Mouse (Mus musculus) forebrain, embryonic 15.5 days (tissue): Measurements from ENCODE around the gene Mrps25. TPM values are rescaled to one million over a fixed set of nuclear protein-coding genes. Genes with fewer than 3 reads are reported as not detected.

Source experiments
- ATAC-seq: fragments of 200-750 bp; cut with Nextera tagmentation; replicated peaks from 2 replicates; pipeline ENCODE4 v1.8.0; 2017; ENCODE audit warnings: mild to moderate bottlenecking, moderate TSS enrichment, moderate library complexity
- H3K27ac ChIP-seq: fragments of 300-500 bp; sonication (generic); replicated peaks from 2 replicates; pipeline ENCODE4 v1.5.1; 2015; ENCODE audit warnings: mild to moderate bottlenecking, inconsistent platforms
- H3K27me3 ChIP-seq: fragments of 300-500 bp; sonication (generic); 2 replicates; pipeline ENCODE4 v1.6.1; 2015; ENCODE audit warnings: inconsistent platforms
- H3K36me3 ChIP-seq: fragments of 300-500 bp; sonication (generic); 2 replicates; pipeline ENCODE4 v1.6.1; 2015; ENCODE audit warnings: mild to moderate bottlenecking, inconsistent platforms
- H3K4me1 ChIP-seq: fragments of 300-500 bp; sonication (generic); 2 replicates; pipeline ENCODE4 v1.6.1; 2015; ENCODE audit warnings: inconsistent platforms
- H3K4me2 ChIP-seq: fragments of 300-500 bp; sonication (generic); replicated peaks from 2 replicates; pipeline ENCODE4 v1.6.1; 2015; ENCODE audit warnings: mild to moderate bottlenecking, inconsistent platforms
- H3K4me3 ChIP-seq: fragments of 300-500 bp; sonication (generic); 2 replicates; pipeline ENCODE4 v1.5.1; 2015; ENCODE audit warnings: mild to moderate bottlenecking, inconsistent platforms
- H3K9ac ChIP-seq: fragments of 300-500 bp; sonication (generic); replicated peaks from 2 replicates; pipeline ENCODE4 v1.6.1; 2015; ENCODE audit warnings: mild to moderate bottlenecking, inconsistent platforms
- H3K9me3 ChIP-seq: fragments of 300-500 bp; sonication (generic); 2 replicates; pipeline ENCODE4 v1.6.1; 2016; ENCODE audit warnings: inconsistent platforms
- WGBS: fragments of 180-500 bp; shearing (Covaris S2); methylation state at CpG from one replicate; pipeline ENCODE4 v1.1.7; 2015; ENCODE audit warnings: mixed read lengths; 5-methylcytosine and 5-hydroxymethylcytosine counted together
- polyA plus RNA-seq: library from polyadenylated mRNA; unstranded; fragments of >200 nt; fragmentation: Nextera tagmentation; extraction: Ambion mirVana; gene quantifications from 2 replicates; pipeline ENCODE4 v1.2.1, GENCODE M21; 2015

Gene Mrps25
- polyA plus RNA-seq, 1 experiment from 2014 or later = 58.5 TPM

DNA sequence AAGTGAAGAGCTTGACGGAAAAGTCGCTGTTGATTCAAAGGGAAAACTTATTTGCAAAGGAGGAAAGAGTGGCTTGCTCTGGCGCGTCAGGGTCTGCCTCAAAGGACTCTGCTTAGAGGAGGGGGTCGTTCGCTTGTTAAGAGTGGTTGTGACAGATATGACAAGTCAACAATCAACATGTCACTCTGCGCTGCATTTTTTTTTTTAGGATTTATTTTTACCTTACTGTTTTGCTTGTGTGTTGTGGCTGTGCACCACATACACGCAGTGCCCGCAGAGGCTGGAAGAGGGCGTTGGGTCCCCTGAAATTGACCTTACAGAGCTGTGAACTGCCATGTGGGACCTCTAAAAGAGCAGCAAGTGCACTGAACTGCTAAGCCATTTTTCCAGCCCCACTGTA, 345 bp upstream of the Mrps25 start:
- Histone ChIP-seq H3K4me1 (peaks cover 17% of the 10 kb centered on the region), H3K27ac (peak overlapping the region; percentile 75), H3K4me3 (peak overlapping the region; percentile 54), H3K36me3 (peaks cover 27% of the 10 kb centered on the region), H3K27me3 (no peaks in the 10 kb centered on the region), H3K9ac (peak overlapping the region; percentile 57), H3K4me2 (peak overlapping the region; percentile 66), H3K9me3 (no peaks in the 10 kb centered on the region)
- 4% methylated on average over 10 of the region's 10 CpGs for WGBS
- ATAC-seq = peak; percentile 78

DNA sequence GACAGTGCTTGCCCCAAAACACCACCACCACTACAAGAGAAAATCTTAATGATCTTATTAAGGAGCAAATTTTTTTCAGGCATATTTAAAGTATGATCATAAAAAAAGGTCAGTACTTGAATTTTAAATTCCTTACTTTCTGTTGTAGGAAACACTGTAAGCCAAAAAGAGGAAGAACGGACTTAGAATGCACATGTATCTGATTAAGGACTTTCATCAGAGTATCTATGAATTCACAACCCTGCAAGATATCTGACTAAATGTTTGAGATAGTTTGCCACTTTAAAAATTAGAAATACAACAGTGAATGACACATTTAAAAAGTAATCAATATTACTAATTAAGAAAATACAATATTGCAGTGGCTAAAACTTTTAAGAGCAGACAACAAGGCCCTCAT, 7.4 kb downstream of the Mrps25 start:
- Histone ChIP-seq H3K4me1 (no peaks in the 10 kb centered on the region), H3K9ac (no peak overlapping the region), H3K9me3 (no peaks in the 10 kb centered on the region), H3K27ac (no peak overlapping the region), H3K27me3 (no peaks in the 10 kb centered on the region), H3K4me3 (no peak overlapping the region), H3K4me2 (no peak overlapping the region), H3K36me3 (peaks cover 54% of the 10 kb centered on the region)
- ATAC-seq = no peak
- 97% methylated on average over 1 of the region's 1 CpGs for WGBS

DNA sequence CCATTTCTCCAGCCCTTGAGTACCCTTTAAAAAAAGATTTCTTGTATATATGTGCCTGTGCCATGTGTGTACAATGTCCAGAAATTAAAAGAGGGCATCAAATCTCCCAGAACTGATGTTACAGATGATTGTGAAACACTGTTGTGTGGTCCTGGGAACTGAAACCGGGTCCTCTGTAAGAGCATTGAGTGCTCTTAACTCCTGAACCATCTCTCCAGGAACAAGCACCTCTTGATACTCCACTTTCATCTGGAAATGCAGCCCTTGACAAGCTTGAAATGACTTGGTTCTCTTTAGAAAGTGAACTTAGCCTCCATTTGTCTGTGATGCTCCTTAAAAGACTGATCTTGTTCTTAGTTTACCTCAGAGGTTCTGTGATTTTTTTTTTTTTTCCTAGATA, 21.1 kb downstream of the Mrps25 start:
- no peaks in the 10 kb centered on the region for H3K27me3 ChIP-seq
- no peaks in the 10 kb centered on the region for H3K9me3 ChIP-seq
- no peak overlapping the region for H3K27ac ChIP-seq
- no peak overlapping the region for H3K9ac ChIP-seq
- H3K36me3 ChIP-seq = peaks cover 94% of the 10 kb centered on the region
- 85% methylated on average over 1 of the region's 1 CpGs for WGBS
- no peak for ATAC-seq
- H3K4me1 ChIP-seq = no peaks in the 10 kb centered on the region
- H3K4me2 ChIP-seq = no peak overlapping the region
- H3K4me3 ChIP-seq = no peak overlapping the region

DNA sequence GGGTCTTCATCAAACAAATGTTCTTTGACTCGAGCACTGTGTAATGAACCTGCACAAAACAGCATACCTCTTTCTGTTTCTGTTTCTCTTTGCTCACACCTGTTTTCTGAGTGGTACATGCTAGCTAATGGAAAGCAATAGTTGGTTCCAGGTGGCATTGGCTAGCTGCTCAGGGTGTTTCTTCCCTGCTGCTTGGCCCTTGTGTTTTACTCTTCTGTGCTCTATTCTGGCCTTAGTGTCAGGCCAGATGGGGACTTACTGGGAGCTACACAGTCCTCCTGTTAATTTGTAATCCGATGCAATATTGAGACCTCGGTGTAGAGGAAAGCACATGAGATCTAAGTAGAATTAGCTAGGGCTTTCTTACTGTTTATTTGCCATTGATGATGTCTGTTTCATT, 25.0 kb downstream of the Mrps25 start:
- ATAC-seq = no peak
- 97% methylated on average over 3 of the region's 3 CpGs for WGBS
- Histone ChIP-seq H3K9ac (no peak overlapping the region), H3K27me3 (no peaks in the 10 kb centered on the region), H3K4me2 (no peak overlapping the region), H3K36me3 (peaks cover 98% of the 10 kb centered on the region), H3K4me3 (no peak overlapping the region), H3K9me3 (no peaks in the 10 kb centered on the region), H3K27ac (no peak overlapping the region), H3K4me1 (no peaks in the 10 kb centered on the region)

DNA sequence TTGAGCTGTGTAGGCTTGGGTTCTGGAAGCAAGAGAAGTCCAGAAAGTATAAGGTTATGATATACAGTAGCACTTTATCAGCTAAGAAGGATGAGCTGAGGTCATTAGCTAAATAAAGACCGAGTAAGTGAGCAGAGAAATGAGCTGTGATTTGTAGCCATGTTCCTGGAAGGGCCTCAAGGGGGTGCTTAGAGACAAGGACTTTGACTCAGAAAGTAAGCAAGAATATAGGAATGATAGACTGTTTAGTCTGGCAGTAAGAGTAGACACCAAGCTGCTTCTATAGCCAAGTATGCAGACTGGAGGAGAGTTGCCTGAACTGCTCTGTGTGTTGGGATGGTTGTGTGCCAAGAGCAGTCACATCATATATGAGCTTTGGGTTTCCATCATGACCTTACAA, 30.1 kb downstream of the Mrps25 start:
- H3K9me3 ChIP-seq = no peaks in the 10 kb centered on the region
- no peaks in the 10 kb centered on the region for H3K27me3 ChIP-seq
- ATAC-seq = no peak
- H3K4me1 ChIP-seq = no peaks in the 10 kb centered on the region
- H3K9ac ChIP-seq = no peak overlapping the region
- H3K4me2 ChIP-seq = no peak overlapping the region
- peaks cover 71% of the 10 kb centered on the region for H3K36me3 ChIP-seq
- 95% methylated on average over 1 of the region's 1 CpGs for WGBS
- H3K27ac ChIP-seq = no peak overlapping the region
- H3K4me3 ChIP-seq = no peak overlapping the region

DNA sequence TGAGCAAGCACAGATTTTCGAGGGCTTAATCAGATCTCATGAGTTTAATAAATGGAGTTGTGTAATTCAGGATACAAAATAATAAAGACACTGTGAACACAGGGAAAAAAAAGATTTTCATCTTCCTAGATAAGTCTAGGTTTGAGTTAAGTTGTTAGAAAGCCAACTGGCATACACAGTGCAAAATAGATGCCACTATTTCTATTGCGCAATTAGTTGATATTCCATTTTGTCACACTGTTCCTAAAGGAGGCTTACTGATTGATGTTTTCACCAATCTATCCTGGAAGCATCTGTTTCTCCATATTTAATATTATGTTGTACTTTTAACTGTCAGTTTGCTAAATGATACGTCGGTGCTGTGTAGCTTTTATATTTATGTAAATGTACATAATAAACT, 38.0 kb downstream of the Mrps25 start:
- ATAC-seq = no peak
- Histone ChIP-seq H3K4me3 (no peak overlapping the region), H3K36me3 (peaks cover 25% of the 10 kb centered on the region), H3K27me3 (no peaks in the 10 kb centered on the region), H3K4me1 (no peaks in the 10 kb centered on the region), H3K9ac (no peak overlapping the region), H3K4me2 (no peak overlapping the region), H3K9me3 (no peaks in the 10 kb centered on the region), H3K27ac (no peak overlapping the region)
- 77% methylated on average over 4 of the region's 4 CpGs for WGBS

DNA sequence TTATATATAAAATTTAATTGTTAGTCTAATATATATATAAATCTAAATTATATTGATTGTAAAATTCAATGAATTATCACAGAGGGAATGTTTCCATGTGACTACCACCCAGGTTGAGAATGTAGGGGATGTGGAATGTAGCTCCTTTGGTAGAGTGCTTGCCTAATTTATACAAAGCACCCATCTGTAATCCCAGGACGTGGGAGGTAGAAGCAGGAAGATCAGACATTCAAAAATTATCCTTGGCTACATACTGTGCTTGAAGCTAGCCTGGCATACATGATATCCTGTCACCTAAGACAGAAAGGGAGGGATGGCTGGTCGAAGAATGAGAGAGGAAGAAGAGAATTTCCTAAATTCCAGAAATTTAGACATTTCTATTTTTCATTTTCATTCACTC, 47.5 kb downstream of the Mrps25 start:
- Histone ChIP-seq H3K27ac (no peak overlapping the region), H3K4me2 (no peak overlapping the region), H3K9ac (no peak overlapping the region), H3K9me3 (no peaks in the 10 kb centered on the region), H3K4me1 (no peaks in the 10 kb centered on the region), H3K27me3 (no peaks in the 10 kb centered on the region), H3K36me3 (peaks cover 8% of the 10 kb centered on the region), H3K4me3 (no peak overlapping the region)
- 68% methylated on average over 2 of the region's 2 CpGs for WGBS
- no peak for ATAC-seq

DNA sequence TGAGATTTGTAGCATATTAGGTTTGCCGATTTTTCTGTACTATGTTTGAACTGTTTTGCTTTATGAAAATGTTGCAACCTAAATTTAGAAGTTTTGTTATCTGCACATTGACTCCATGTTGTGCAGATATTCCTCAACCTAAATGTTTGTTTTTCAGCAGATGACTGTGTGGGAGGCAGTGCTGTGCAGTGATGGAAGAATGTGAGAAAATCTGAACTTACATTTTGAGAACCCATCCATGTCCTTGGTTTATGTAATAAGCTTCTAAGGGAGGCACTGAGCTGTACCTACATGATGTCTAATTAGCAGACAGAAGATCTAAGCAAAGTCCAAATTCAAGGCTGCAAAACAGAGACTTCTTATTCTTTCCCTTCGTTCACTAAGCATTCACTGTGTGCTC, 50.2 kb downstream of the Mrps25 start:
- Histone ChIP-seq H3K27me3 (no peaks in the 10 kb centered on the region), H3K9me3 (no peaks in the 10 kb centered on the region), H3K36me3 (no peaks in the 10 kb centered on the region), H3K27ac (no peak overlapping the region), H3K9ac (no peak overlapping the region), H3K4me3 (no peak overlapping the region), H3K4me2 (no peak overlapping the region), H3K4me1 (no peaks in the 10 kb centered on the region)
- 94% methylated on average over 2 of the region's 2 CpGs for WGBS
- no peak for ATAC-seq

DNA sequence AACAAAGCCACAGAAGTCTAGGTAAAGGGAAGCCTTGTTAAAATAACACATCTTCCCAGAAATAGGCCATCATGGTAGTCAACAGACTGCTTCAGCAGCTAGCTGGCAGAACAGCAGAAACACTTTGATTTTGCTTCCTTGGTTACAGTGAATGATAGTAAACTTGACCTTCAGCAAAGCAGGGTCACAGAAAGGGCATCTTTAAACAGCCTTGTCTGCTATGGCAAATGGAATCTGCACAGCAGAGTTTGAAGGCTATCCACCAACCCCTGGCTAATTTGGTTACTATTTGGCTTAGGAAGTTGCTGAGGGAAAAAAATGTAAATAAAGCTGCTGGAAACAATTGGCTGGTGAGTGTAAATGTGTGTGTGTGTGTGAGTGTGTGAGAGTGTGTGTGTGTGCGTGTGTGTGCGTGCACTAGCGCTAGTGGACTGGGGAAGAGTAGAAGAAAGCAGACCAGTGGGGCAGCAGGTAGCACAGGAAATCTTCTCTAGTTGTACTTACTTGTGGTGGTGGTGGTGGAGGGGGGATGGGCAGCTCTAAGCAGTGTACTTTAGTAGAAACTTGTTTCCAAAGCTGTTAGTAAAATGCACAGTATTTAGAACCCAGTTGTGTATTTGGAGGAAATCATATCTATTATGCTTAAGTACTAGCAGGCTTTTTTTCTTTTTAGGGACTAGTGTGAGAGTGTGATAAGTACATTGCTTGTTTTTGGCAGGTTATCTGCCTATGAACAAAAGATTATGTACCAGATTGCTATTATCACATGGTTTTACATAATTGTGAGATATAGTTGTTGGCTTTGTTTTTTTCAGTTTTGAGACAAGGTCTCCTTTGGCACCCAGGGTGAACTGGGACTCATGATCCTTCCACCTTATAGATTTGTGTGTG, 51.6 kb downstream of the Mrps25 start:
- Histone ChIP-seq H3K27ac (no peak overlapping the region), H3K4me2 (no peak overlapping the region), H3K36me3 (no peaks in the 10 kb centered on the region), H3K27me3 (no peaks in the 10 kb centered on the region), H3K9me3 (no peaks in the 10 kb centered on the region), H3K4me3 (no peak overlapping the region), H3K4me1 (no peaks in the 10 kb centered on the region), H3K9ac (no peak overlapping the region)
- 91% methylated on average over 3 of the region's 3 CpGs for WGBS
- ATAC-seq = no peak

DNA sequence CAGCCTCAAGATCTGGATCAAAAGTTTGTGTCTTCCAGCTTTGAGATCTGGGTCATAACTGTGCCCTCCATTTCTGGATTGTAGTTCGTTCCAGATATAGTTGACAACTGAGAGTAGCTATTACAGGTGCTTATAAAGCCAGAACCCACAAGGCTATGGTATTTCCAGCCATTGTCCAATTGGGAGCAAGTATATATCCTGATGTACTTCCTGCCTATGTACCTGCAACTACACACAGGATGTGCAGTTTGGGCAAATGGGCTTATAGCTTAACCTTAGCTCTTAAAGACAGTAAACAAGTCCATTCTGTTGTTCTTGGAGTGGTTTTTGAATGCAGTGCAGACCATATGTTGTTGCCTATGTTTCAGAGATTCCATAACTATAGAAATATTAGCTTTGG, 52.4 kb downstream of the Mrps25 start:
- Histone ChIP-seq H3K4me1 (no peaks in the 10 kb centered on the region), H3K27ac (no peak overlapping the region), H3K4me2 (no peak overlapping the region), H3K9ac (no peak overlapping the region), H3K36me3 (no peaks in the 10 kb centered on the region), H3K4me3 (no peak overlapping the region), H3K9me3 (no peaks in the 10 kb centered on the region), H3K27me3 (no peaks in the 10 kb centered on the region)
- ATAC-seq = no peak
- WGBS = 91% methylated on average over 1 of the region's 1 CpGs

DNA sequence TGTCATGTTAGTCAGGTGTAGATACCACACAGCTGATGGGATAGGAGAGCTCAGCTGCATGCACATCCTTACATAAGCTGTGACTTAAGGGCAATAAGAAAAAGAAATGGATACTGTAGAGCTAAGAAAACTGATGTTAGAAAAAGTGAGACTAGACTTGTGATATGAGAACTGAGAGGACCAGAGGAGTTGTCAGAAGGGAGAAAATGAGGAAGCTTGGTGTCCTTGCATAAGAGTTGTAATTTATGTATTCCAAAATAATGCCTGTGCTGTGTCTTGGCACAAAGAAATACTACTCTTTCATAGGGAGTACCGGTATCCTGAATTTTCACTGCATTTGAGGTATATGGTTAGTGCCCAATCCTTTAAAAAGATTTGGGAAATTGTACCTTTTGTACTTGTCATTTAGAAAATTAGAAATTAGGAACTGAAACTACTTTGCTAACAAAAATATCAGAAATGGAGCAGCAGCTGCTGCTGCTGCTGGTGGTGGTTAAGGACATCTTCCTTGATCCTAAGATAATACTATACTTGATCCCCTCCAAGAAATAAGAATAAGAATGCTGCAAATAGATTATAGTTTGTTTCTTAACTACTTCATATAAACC, 56.9 kb downstream of the Mrps25 start:
- WGBS = 95% methylated on average over 1 of the region's 1 CpGs
- H3K27me3 ChIP-seq = no peaks in the 10 kb centered on the region
- H3K9ac ChIP-seq = no peak overlapping the region
- H3K9me3 ChIP-seq = no peaks in the 10 kb centered on the region
- H3K36me3 ChIP-seq = no peaks in the 10 kb centered on the region
- H3K4me3 ChIP-seq = no peak overlapping the region
- no peak overlapping the region for H3K4me2 ChIP-seq
- H3K27ac ChIP-seq = no peak overlapping the region
- no peak for ATAC-seq
- no peaks in the 10 kb centered on the region for H3K4me1 ChIP-seq

DNA sequence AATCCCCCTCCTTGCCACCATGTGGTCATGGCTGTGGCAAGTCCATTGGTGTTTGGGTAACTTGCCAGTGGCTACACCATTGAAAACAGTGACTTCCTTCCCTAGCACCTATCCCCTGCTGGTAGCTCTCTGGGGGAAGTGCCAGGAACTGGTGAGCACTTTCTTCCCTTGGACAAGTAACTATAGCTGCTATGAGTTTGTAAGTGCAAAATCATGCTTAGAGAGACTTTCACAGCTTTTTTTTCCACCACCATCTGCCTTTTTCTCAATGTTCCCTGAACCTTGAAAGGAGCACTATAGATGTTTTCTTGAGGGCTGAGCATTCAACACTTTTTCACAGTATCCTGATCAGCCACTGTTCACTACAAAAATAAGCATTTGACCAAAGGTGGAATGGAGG, 59.3 kb downstream of the Mrps25 start:
- no peak for ATAC-seq
- Histone ChIP-seq H3K27me3 (no peaks in the 10 kb centered on the region), H3K9ac (no peak overlapping the region), H3K27ac (no peak overlapping the region), H3K36me3 (no peaks in the 10 kb centered on the region), H3K9me3 (no peaks in the 10 kb centered on the region), H3K4me3 (no peak overlapping the region), H3K4me1 (no peaks in the 10 kb centered on the region), H3K4me2 (no peak overlapping the region)
